Mouse (Mus musculus) kidney, adult 2 months (tissue): ENCODE measurements around the gene Guca1b.

Experiments used
- CTCF ChIP-seq: fragments of 200-500 bp; conservative IDR thresholded peaks from 2 replicates; pipeline ENCODE4 v1.5.1; 2011; ENCODE audit warnings: low read depth, mild to moderate bottlenecking, control low read depth, low read length, moderate library complexity, mixed read lengths; ENCODE audit not compliant: insufficient read depth, insufficient read length
- POLR2A ChIP-seq: fragments of 200-500 bp; IDR thresholded peaks from one replicate; pipeline ENCODE4 v1.6.1; 2011; ENCODE audit warnings: low read depth, low read length, control low read depth

DNA sequence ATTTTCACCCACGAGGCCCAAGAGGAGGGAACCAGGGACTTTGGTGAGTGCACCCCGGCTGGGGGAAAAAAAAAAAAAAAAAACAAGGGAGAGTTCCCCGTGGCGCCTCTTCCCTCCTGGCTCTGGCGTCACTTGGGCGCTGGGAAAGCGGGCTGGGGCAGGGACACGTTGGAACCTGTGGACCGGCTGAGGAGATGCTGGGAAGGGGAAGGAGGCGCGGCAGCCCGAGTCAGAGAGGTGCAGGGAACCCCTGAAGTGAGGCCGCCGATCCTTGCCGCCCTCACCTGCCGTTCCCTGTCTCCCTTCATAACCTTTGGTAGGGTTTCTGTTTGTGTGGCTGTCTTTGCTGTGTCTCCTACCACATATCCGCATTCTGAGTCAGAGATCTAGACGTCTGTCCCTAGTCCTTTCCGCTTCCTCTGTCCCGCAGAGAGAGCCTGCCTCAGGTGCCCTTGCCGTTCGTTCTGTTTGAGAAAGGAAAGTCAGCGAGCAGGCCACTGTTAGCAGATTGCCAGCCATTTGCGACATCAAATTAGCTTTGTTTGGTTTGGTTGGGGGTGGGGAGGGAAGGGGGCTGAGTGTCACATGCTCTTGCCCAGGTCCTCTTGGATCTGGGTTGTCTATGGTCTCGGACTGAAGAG, 51.8 kb downstream of the Guca1b start, which contains the start of gene 1700001C19Rik:
- no peak for TF ChIP-seq POLR2A
- TF ChIP-seq CTCF = no peak
